Mouse (Mus musculus) heart, postnatal 36 days (tissue): ENCODE results near the gene Clic5. TPM values are rescaled to one million over a fixed set of nuclear protein-coding genes. Genes with fewer than 3 reads are reported as not detected.
"Not testable (repeated sequence)": the region's sequence is repeated elsewhere in the genome, so short reads cannot be mapped to it uniquely, and the experiment has no call there.

Experiments used
- DNase-seq, 2 experiments: peaks; one replicate each; pipeline ENCODE4 v3.0.0; 2021 to 2022
- intact Hi-C: fragments of 180-260 bp; cut with DNase I; formaldehyde crosslinking; loops from one replicate; pipeline ENCODE4 v1.15.1; 2025
- total RNA-seq, 2 experiments: library from RNA; stranded (reverse); gene quantifications; 2 replicates each; pipeline ENCODE4 v1.2.3; 2021

Gene Clic5
- 100 to 1,000 TPM; 144 to 146 TPM for total RNA-seq

GRCm38 (mm10) chr17:44188042-44188768, at the start of gene Clic5:
Gene Clic5 (plus strand): TSS chr17:44188584.
- intact Hi-C loops: loop anchor here (2.0 kb wide), 3 partner anchors 37 to 51 kb away; no protein-coding TSS in a partner anchor
- DNase-seq: peak; percentile 75 to 80

- intact Hi-C loops: no loop called here
- DNase-seq: no peak
Observed at GRCm38 (mm10) chr17:44145806-44146205, 42.6 kb upstream of the Clic5 start.

GRCm38 (mm10) chr17:44148109-44148846, 40.1 kb upstream of the Clic5 start:
- no peak for DNase-seq
- intact Hi-C loops: no loop called here

- intact Hi-C loops: loop anchor here (1.0 to 2.0 kb wide), 2 partner anchors 38 to 105 kb away; partner anchors contain the start of gene Clic5
- peak; percentile 64 to 76 for DNase-seq
Observed at GRCm38 (mm10) chr17:44151130-44151529, 37.3 kb upstream of the Clic5 start.

- intact Hi-C loops: loop anchor here (1.0 to 2.0 kb wide), 2 partner anchors 37 to 104 kb away; partner anchors contain the start of gene Clic5
- DNase-seq: peak; percentile 6 to 11
Observed at GRCm38 (mm10) chr17:44151889-44152288, 36.5 kb upstream of the Clic5 start.

GRCm38 (mm10) chr17:44153871-44154270, 34.5 kb upstream of the Clic5 start:
- DNase-seq: no peak
- intact Hi-C loops: no loop called here

- intact Hi-C loops: no loop called here
- no peak for DNase-seq
Observed at GRCm38 (mm10) chr17:44155204-44155603, 33.2 kb upstream of the Clic5 start.

- intact Hi-C loops: no loop called here
- no peak for DNase-seq
Observed at GRCm38 (mm10) chr17:44158186-44158585, 30.2 kb upstream of the Clic5 start.

GRCm38 (mm10) chr17:44160449-44160848, 27.9 kb upstream of the Clic5 start:
- intact Hi-C loops: no loop called here

GRCm38 (mm10) chr17:44162514-44162913, 25.9 kb upstream of the Clic5 start:
- no peak for DNase-seq
- intact Hi-C loops: no loop called here

More at GRCm38 (mm10) chr17:44160449-44160848, 27.9 kb upstream of the Clic5 start:
- DNase-seq: no peak

- no peak for DNase-seq
- intact Hi-C loops: no loop called here
Observed at GRCm38 (mm10) chr17:44162935-44163334, 25.4 kb upstream of the Clic5 start.

- DNase-seq: no peak
- intact Hi-C loops: no loop called here
Observed at GRCm38 (mm10) chr17:44165730-44166347, 22.5 kb upstream of the Clic5 start.

GRCm38 (mm10) chr17:44169676-44170075, 18.7 kb upstream of the Clic5 start:
- DNase-seq: no peak
- intact Hi-C loops: loop anchor here (10.0 kb wide), 1 partner anchor 1105 kb away; no protein-coding TSS in a partner anchor

- intact Hi-C loops: loop anchor here (10.0 kb wide), 1 partner anchor 1104 kb away; no protein-coding TSS in a partner anchor
- peak in 1 of 2 experiments; percentile 34 for DNase-seq
Observed at GRCm38 (mm10) chr17:44170316-44170715, 18.1 kb upstream of the Clic5 start.

GRCm38 (mm10) chr17:44171930-44172329, 16.5 kb upstream of the Clic5 start:
- intact Hi-C loops: loop anchor here (10.0 kb wide), 1 partner anchor 1103 kb away; no protein-coding TSS in a partner anchor
- DNase-seq: no peak

GRCm38 (mm10) chr17:44173341-44173740, 15.0 kb upstream of the Clic5 start:
- intact Hi-C loops: loop anchor here (10.0 kb wide), 1 partner anchor 1101 kb away; no protein-coding TSS in a partner anchor
- DNase-seq: no peak

- intact Hi-C loops: loop anchor here (10.0 kb wide), 1 partner anchor 1098 kb away; no protein-coding TSS in a partner anchor
- no peak for DNase-seq
Observed at GRCm38 (mm10) chr17:44177291-44177690, 11.1 kb upstream of the Clic5 start.

GRCm38 (mm10) chr17:44181346-44181745, 7.0 kb upstream of the Clic5 start:
- intact Hi-C loops: no loop called here
- no peak for DNase-seq

- DNase-seq: no peak
- intact Hi-C loops: no loop called here
Observed at GRCm38 (mm10) chr17:44186871-44187270, 1.5 kb upstream of the Clic5 start.

- intact Hi-C loops, DNase-seq: not testable (repeated sequence)
Observed at GRCm38 (mm10) chr17:44187537-44187936, 847 bp upstream of the Clic5 start.

- peak; percentile 55 to 60 for DNase-seq
- intact Hi-C loops: loop anchor here (1.0 to 2.0 kb wide), 4 partner anchors 38 to 68 kb away; no protein-coding TSS in a partner anchor
Observed at GRCm38 (mm10) chr17:44188769-44189145, 373 bp downstream of the Clic5 start.
